ENCODE assay signal across 8 mouse cellular contexts in the genomic region with DNA sequence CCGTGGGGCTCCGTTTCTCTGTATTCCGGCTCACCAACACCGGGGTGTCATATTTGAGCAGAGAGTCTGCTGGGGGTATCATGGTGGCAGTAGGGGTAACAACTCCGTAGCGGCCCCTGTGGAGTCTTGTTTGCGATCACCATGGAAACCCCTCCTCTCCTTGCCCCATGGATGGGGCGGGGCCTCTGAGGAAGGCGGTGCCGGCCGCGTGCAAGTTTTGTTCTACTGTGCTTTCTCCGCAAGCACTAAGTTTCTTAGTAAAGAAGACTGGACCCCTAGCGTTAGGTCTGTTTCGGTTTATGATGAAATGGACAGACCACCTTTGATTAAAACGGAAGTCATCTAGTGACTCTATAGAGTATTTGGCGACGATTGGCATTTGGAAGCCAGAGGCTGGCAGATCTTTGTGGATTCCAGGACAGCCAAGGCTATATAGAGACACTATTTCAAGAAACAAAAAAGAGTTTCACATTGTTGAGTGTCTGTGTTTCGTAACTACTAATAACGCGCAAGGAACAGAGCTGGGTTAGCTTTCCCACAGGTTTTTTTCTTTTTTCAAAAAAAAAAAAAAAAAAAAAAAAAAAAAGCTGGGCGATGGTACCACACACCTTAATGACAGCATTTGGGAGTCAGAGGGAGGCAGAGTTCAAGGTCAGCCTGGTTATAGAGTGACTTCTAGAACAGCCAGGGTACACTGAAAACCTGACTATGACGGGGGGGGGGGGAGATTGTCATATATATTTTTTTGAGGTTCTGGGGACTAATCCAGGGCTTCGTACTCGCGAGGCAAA. TPM values are rescaled to one million over a fixed set of nuclear protein-coding genes. Genes with fewer than 3 reads are reported as not detected.
DNase-seq lines count a peak whose midpoint lies in the region; ATAC-seq lines count a peak whose summit lies in the region.

A gene (minus strand): TSS at position 187 of the 791 bp plus-strand sequence.

- WGBS in forebrain, embryonic 14.5 days: 4% methylated on average over 26 of the region's 26 CpGs

- peak within 1 kb of the TSS; percentile 83 for H3K9ac ChIP-seq in forebrain, embryonic 14.5 days (ENCODE audit: low read length)

- peaks cover 22% of the 10 kb centered on the region for H3K36me3 ChIP-seq in forebrain, embryonic 14.5 days (ENCODE audit: control insufficient read depth, insufficient read depth, low read length)

- intact Hi-C loops in heart, postnatal 36 days (cut with DNase I): loop anchor here (1.0 to 10.0 kb wide), 3 partner anchors 20 to 211 kb away; a partner anchor contains a TSS

- peak; percentile 69 for DNase-seq in Muller cell, postnatal 12 days (ENCODE audit: inconsistent ontology term)
- peak; percentile 44 for DNase-seq in c-Kit-positive CD71-positive TER-119-positive erythroid progenitor cells, embryonic 14.5 days (ENCODE audit: low spot score)
- peak; percentile 73 for DNase-seq in forebrain, embryonic 14.5 days (ENCODE audit: low spot score)
- peak; percentile 55 to 62 for DNase-seq in heart, postnatal 36 days
- peak; percentile 72 to 78 for DNase-seq in kidney, postnatal 4 days
- DNase-seq in lung, postnatal 4 days: peak; percentile 75 to 78
- peak; percentile 32 to 40 for DNase-seq in right cerebral cortex, adult 2 months (ENCODE audit: low spot score in 2 of 2)
- peak; percentile 65 for DNase-seq in yolk sac, embryonic 10.5 days (ENCODE audit: low spot score)

- ATAC-seq in forebrain, embryonic 14.5 days: peak; percentile 47

- peak within 1 kb of the TSS; percentile 92 for H3K4me2 ChIP-seq in forebrain, embryonic 14.5 days (ENCODE audit: low read length)

- peaks cover 9% of the 10 kb centered on the region for H3K4me1 ChIP-seq in forebrain, embryonic 14.5 days (ENCODE audit: control insufficient read depth, insufficient read depth, low read length)

- H3K27me3 ChIP-seq in forebrain, embryonic 14.5 days (replicated peaks; ENCODE audit: control insufficient read depth, insufficient read depth, low read length): no peaks in the 10 kb centered on the region

- H3K9me3 ChIP-seq in forebrain, embryonic 14.5 days (replicated peaks; ENCODE audit: control insufficient read depth, low read length): no peaks in the 10 kb centered on the region

- peak within 1 kb of the TSS; percentile 92 for H3K4me3 ChIP-seq in forebrain, embryonic 14.5 days (ENCODE audit: low read depth, low read length)

- H3K27ac ChIP-seq in forebrain, embryonic 14.5 days (ENCODE audit: low read depth, low read length): no peak within 1 kb of the TSS

RNA-seq across cellular contexts. Expression of the gene that starts here (rescaled TPM):
- polyA plus RNA-seq in forebrain, embryonic 14.5 days (2014; fragmentation: Nextera tagmentation; extraction: Ambion mirVana): 1.1 and 1.3 TPM in 2 replicates
- not detected for total RNA-seq in heart, postnatal 36 days (2021)

Comparison
In these comparisons a context has a peak if more than half of its experiments do, and no peak if none do; other contexts are left out.
1. Peak in DNase-seq in heart, postnatal 36 days; RNA of the gene not detected or under 1 TPM.